Mouse (Mus musculus) E14TG2a.4 (cell line): ENCODE results near the gene Tctn1.

ENCODE experiments used
- CTCF ChIP-seq: conservative IDR thresholded peaks from 2 replicates; pipeline ENCODE4 v1.5.1; 2014; ENCODE audit warnings: low read length
- NANOG ChIP-seq: IDR thresholded peaks from 2 replicates; pipeline ENCODE4 v1.6.1; 2014; ENCODE audit warnings: borderline replicate concordance, low read length, mixed read lengths
- POU5F1 ChIP-seq: IDR thresholded peaks from 2 replicates; pipeline ENCODE4 v1.6.1; 2014; ENCODE audit warnings: low read length, borderline replicate concordance

DNA sequence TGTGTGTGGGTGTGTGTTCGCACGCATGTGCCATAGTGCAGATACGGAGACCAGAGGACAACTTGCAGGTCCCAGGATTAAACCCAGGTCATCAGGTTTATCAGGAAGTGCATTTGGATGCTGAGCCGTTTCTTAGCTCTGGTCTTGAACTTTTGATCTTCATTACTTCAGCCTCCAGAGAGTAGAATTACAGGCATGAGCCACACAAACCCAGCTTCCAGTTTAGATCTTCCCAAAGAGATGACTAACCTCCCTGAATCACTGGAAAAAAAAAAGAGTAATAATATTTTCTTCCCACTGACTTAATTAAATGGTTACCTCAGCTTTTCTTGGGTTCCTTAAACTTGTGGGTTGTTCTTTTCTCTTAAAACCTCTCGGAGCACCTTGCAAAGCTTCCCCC, 8.6 kb upstream of the Tctn1 start:
- TF ChIP-seq CTCF (no peak), NANOG (no peak), POU5F1 (no peak)
